Mouse (Mus musculus) embryonic facial prominence, embryonic 10.5 days (tissue): ENCODE results near the gene Tmem52b. TPM values are rescaled to one million over a fixed set of nuclear protein-coding genes. Genes with fewer than 3 reads are reported as not detected.
"Not testable (repeated sequence)": the region's sequence is repeated elsewhere in the genome, so short reads cannot be mapped to it uniquely, and the experiment has no call there.

Experiments used
- DNase-seq: peaks from one replicate; pipeline ENCODE4 v3.0.0-alpha.2; 2017; ENCODE audit warnings: low spot score
- H3K27ac ChIP-seq: fragments of 300-500 bp; sonication (generic); replicated peaks from 2 replicates; pipeline ENCODE4 v1.5.1; 2016; ENCODE audit warnings: mild to moderate bottlenecking
- H3K27me3 ChIP-seq: fragments of 300-500 bp; sonication (generic); replicated peaks from 2 replicates; pipeline ENCODE4 v1.6.1; 2016; ENCODE audit warnings: low read depth, mild to moderate bottlenecking; ENCODE audit not compliant: poor library complexity, severe bottlenecking
- H3K36me3 ChIP-seq: fragments of 300-500 bp; sonication (generic); replicated peaks from 2 replicates; pipeline ENCODE4 v1.6.1; 2016; ENCODE audit warnings: mild to moderate bottlenecking, moderate library complexity
- H3K4me1 ChIP-seq: fragments of 300-500 bp; sonication (generic); 2 replicates; pipeline ENCODE4 v1.6.1; 2016
- H3K4me3 ChIP-seq: fragments of 300-500 bp; sonication (generic); 2 replicates; pipeline ENCODE4 v1.5.1; 2016; ENCODE audit warnings: mild to moderate bottlenecking, moderate library complexity
- H3K9me3 ChIP-seq: fragments of 300-500 bp; sonication (generic); 2 replicates; pipeline ENCODE4 v1.6.1; 2016; ENCODE audit warnings: mild to moderate bottlenecking
- WGBS: fragments of 180-500 bp; shearing (Covaris S2); methylation state at CpG from one replicate; pipeline ENCODE4 v1.1.7; 2016; 5-methylcytosine and 5-hydroxymethylcytosine counted together
- polyA plus RNA-seq: library from polyadenylated mRNA; unstranded; fragments of >200 nt; fragmentation: Nextera tagmentation; extraction: Ambion mirVana; gene quantifications from 2 replicates; pipeline ENCODE4 v1.2.1, GENCODE M21; 2016

The Tmem52b gene
- not detected in 2 replicates for polyA plus RNA-seq

DNA sequence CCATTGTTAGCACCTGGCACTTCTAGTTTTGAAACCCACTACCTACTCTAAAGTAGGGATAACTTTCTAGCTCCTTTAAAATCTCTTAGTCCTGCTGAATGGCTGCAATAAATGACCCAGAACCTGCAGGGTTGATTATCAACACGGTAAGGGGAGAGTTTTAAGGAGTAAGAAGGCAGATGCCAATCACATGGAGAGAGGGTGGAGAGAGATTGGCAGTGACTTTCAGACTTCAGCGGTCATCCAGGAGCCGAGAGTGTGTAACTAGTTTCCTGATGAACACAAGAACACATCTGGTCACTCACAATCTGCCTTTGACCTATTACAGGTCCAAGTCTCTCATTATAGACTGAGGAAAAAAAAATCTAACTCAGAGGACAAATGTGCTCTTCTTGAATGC lies at the start of gene Tmem52b:
Tmem52b (plus strand) TSS at position 189 of the 400 bp plus-strand sequence.
- Histone ChIP-seq H3K4me1 (no peaks in the 10 kb centered on the region), H3K9me3 (no peaks in the 10 kb centered on the region), H3K27ac (no peak within 1 kb of the TSS), H3K4me3 (no peak within 1 kb of the TSS), H3K36me3 (no peaks in the 10 kb centered on the region), H3K27me3 (no peaks in the 10 kb centered on the region)
- DNase-seq = no peak
- WGBS = 65% methylated on average over 3 of the region's 3 CpGs

GRCm38 (mm10) chr6:129471386-129471785 lies 41.0 kb upstream of the Tmem52b start:
- 92% methylated on average over 6 of the region's 6 CpGs for WGBS
- Histone ChIP-seq H3K4me3 (no peak overlapping the region), H3K27me3 (no peaks in the 10 kb centered on the region), H3K4me1 (no peaks in the 10 kb centered on the region), H3K9me3 (no peaks in the 10 kb centered on the region), H3K27ac (no peak overlapping the region), H3K36me3 (no peaks in the 10 kb centered on the region)
- no peak for DNase-seq

DNA sequence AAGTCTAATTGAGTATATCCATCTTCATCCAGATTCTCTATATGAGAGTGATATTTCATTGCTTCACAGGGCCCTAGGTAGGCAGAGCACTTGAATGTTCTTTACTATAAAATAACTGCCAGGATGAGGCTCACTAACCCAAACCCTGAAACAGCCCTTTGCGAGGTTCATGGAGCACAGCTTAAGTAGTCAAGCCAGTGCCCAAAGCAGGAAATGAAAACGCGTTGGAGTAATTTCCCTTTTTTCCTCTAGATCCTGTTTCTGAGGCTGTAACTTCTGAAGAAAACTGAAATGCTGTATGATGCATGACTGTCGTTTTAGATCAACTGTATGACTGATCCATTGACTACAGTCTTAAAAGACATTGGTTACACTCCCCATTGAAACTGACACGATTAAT lies 39.7 kb upstream of the Tmem52b start:
- WGBS = 85% methylated on average over 5 of the region's 5 CpGs
- Histone ChIP-seq H3K4me3 (no peak overlapping the region), H3K36me3 (no peaks in the 10 kb centered on the region), H3K9me3 (no peaks in the 10 kb centered on the region), H3K27ac (no peak overlapping the region), H3K27me3 (no peaks in the 10 kb centered on the region), H3K4me1 (no peaks in the 10 kb centered on the region)
- DNase-seq = no peak

GRCm38 (mm10) chr6:129476404-129477126 lies 35.8 kb upstream of the Tmem52b start:
- 33% methylated on average over 13 of the region's 13 CpGs for WGBS
- Histone ChIP-seq H3K27me3 (no peaks in the 10 kb centered on the region), H3K4me3 (no peak overlapping the region), H3K36me3 (no peaks in the 10 kb centered on the region), H3K4me1 (no peaks in the 10 kb centered on the region), H3K9me3 (no peaks in the 10 kb centered on the region), H3K27ac (no peak overlapping the region)
- DNase-seq = no peak

- DNase-seq = no peak
- H3K9me3 ChIP-seq = no peaks in the 10 kb centered on the region
- 67% methylated on average over 8 of the region's 8 CpGs for WGBS
Measured at GRCm38 (mm10) chr6:129480089-129480958, 32.0 kb upstream of the Tmem52b start.

DNA sequence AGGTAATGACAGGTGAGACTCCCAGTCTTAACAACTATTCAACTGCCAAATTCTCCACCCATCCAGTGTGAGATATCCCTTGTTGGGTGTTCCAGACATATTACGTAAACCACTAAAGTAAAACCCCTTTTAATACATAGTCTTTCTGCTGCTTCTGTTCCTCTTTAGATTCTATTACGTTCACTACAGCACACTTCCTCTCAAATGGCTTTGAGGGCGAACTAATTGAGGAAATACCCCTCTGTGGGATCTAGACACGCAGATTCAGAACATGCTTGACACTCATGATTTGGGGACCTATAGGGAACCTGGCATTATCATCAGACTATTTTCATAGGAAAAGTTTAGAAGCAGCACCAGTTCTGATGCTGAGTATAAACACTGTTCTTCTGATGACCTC lies 17.4 kb upstream of the Tmem52b start:
- H3K9me3 ChIP-seq = no peaks in the 10 kb centered on the region
- no peaks in the 10 kb centered on the region for H3K4me1 ChIP-seq
- H3K36me3 ChIP-seq = no peaks in the 10 kb centered on the region
- WGBS = 83% methylated on average over 4 of the region's 4 CpGs
- H3K4me3 ChIP-seq = no peak overlapping the region
- H3K27ac ChIP-seq = no peak overlapping the region
- DNase-seq = no peak
- H3K27me3 ChIP-seq = no peaks in the 10 kb centered on the region

More at GRCm38 (mm10) chr6:129480089-129480958, 32.0 kb upstream of the Tmem52b start:
- no peak overlapping the region for H3K27ac ChIP-seq
- H3K27me3 ChIP-seq = no peaks in the 10 kb centered on the region
- no peak overlapping the region for H3K4me3 ChIP-seq
- no peaks in the 10 kb centered on the region for H3K36me3 ChIP-seq
- no peaks in the 10 kb centered on the region for H3K4me1 ChIP-seq

- Histone ChIP-seq H3K9me3 (no peaks in the 10 kb centered on the region), H3K36me3 (no peaks in the 10 kb centered on the region), H3K27ac (no peak overlapping the region), H3K4me1 (no peaks in the 10 kb centered on the region), H3K4me3 (no peak overlapping the region), H3K27me3 (no peaks in the 10 kb centered on the region)
- DNase-seq = no peak
- 94% methylated on average over 3 of the region's 3 CpGs for WGBS
Measured at GRCm38 (mm10) chr6:129497345-129498218, 14.8 kb upstream of the Tmem52b start.

- WGBS = 92% methylated on average over 1 of the region's 1 CpGs
- H3K4me3 ChIP-seq, H3K36me3 ChIP-seq, H3K27ac ChIP-seq, H3K27me3 ChIP-seq, H3K4me1 ChIP-seq, H3K9me3 ChIP-seq, DNase-seq: not testable (repeated sequence)
Measured at GRCm38 (mm10) chr6:129499516-129499915, 12.8 kb upstream of the Tmem52b start.

- WGBS = 80% methylated on average over 2 of the region's 2 CpGs
- Histone ChIP-seq H3K4me3 (no peak overlapping the region), H3K9me3 (peaks cover 5% of the 10 kb centered on the region; the same call in 1 of the 2 replicates), H3K27ac (no peak overlapping the region), H3K27me3 (no peaks in the 10 kb centered on the region), H3K4me1 (no peaks in the 10 kb centered on the region), H3K36me3 (no peaks in the 10 kb centered on the region)
- DNase-seq = no peak
Measured at GRCm38 (mm10) chr6:129503471-129503870, 8.9 kb upstream of the Tmem52b start.

DNA sequence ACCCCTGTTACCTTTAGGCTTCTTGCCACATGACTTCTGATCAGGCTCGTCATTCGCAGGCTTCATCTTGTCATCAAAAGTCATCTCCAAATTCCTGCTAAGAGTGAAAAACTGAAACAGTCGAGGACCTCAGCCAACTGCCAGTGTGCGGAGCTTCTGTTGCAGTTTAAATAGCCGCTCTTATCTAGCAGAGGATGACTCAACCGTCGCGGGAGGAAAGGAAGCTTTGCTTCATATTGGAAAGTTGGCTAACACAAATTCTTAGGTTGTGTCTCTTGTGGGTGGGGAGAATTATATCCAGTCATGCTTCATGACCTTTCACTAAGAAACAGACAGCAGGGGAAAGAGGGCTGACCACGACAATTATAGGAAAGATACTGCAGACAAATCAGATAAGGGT lies 5.3 kb upstream of the Tmem52b start, which contains the start of gene Olr1:
Olr1 (minus strand) TSS at position 142 of the 400 bp plus-strand sequence.
- no peak within 1 kb of the TSS for H3K27ac ChIP-seq
- peaks cover 5% of the 10 kb centered on the region; the same call in 1 of the 2 replicates for H3K9me3 ChIP-seq
- no peaks in the 10 kb centered on the region for H3K27me3 ChIP-seq
- 87% methylated on average over 9 of the region's 9 CpGs for WGBS
- no peaks in the 10 kb centered on the region for H3K36me3 ChIP-seq
- H3K4me3 ChIP-seq = no peak within 1 kb of the TSS
- H3K4me1 ChIP-seq = no peaks in the 10 kb centered on the region
- no peak for DNase-seq

GRCm38 (mm10) chr6:129510120-129510911 lies 2.0 kb upstream of the Tmem52b start:
- WGBS = 70% methylated on average over 6 of the region's 6 CpGs
- no peaks in the 10 kb centered on the region for H3K9me3 ChIP-seq
- no peak for DNase-seq
- no peak overlapping the region for H3K27ac ChIP-seq
- H3K4me1 ChIP-seq = no peaks in the 10 kb centered on the region
- no peak overlapping the region for H3K4me3 ChIP-seq
- H3K36me3 ChIP-seq = no peaks in the 10 kb centered on the region
- H3K27me3 ChIP-seq = no peaks in the 10 kb centered on the region
